Mouse (Mus musculus) lung, adult 2 months (tissue): ENCODE results near the gene Tmem151b.

Experiments
- CTCF ChIP-seq: fragments of 200-500 bp; IDR thresholded peaks from 2 replicates; pipeline ENCODE4 v1.5.1; 2011; ENCODE audit warnings: mild to moderate bottlenecking, low read length, control low read depth; ENCODE audit not compliant: insufficient read depth
- POLR2A ChIP-seq: fragments of 200-500 bp; IDR thresholded peaks from 2 replicates; pipeline ENCODE4 v1.6.1; 2011; ENCODE audit warnings: low read depth, mild to moderate bottlenecking, control low read depth, low read length, borderline replicate concordance; ENCODE audit errors: extremely low read depth

GRCm38 (mm10) chr17:45567162-45567601, 17.7 kb upstream of the Tmem151b start:
- TF ChIP-seq CTCF, result no peak
- TF ChIP-seq POLR2A, result no peak
